In the genomic region with DNA sequence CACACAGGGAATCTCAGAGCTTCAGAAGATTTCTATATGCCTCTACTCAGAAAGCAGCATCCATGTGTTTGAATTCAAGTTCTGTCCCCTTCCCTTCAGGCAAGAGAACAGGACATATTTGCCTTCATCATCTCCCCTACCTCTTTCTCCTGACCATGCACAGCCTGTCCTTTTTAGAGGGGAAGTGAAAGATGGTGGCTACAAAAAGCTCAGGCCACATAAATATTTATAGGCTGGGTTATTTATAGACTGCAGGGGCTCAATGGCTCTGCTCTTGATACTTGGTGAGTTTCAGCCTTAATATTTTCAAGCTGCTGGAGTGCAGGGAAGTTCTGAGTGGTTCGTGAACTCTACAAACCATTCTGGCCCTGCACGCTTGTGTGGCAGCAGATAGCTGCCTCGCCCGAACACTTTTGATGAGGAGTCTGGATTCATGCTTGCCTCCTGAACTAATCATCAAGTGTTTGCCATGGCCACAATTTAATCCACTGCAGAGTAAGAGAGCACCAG, we compare ENCODE assay signal across 12 mouse cellular contexts.
"Had no signal": no experiment of that assay in that cellular context is flagged by ENCODE, and none has a peak within 500 bp of the region (broad histone marks: within the 10 kb centered on the region; RNA-seq: fewer than 3 reads in every experiment).

No protein-coding gene starts in this region.

- H3K4me1 ChIP-seq: neural tube, embryonic 15.5 days; stomach, embryonic 15.5 days had no signal

- H3K9ac ChIP-seq: limb, embryonic 13.5 days; liver, embryonic 14.5 days; neural tube, embryonic 15.5 days; stomach, embryonic 15.5 days had no signal

- H3K36me3 ChIP-seq: limb, embryonic 13.5 days; neural tube, embryonic 15.5 days; stomach, embryonic 15.5 days had no signal

- H3K27me3 ChIP-seq: limb, embryonic 13.5 days; neural tube, embryonic 15.5 days; stomach, embryonic 15.5 days had no signal

- DNase-seq: kidney, postnatal 14 days; left cerebral cortex, postnatal 4 days; lung, adult 18-20 months; midbrain, embryonic 14.5 days; right cerebral cortex, adult 18-20 months; thymus, adult 2 months; thymus, postnatal 25 days had no signal

- H3K4me2 ChIP-seq: limb, embryonic 13.5 days; neural tube, embryonic 15.5 days; stomach, embryonic 15.5 days had no signal

- H3K27ac ChIP-seq: limb, embryonic 13.5 days; liver, embryonic 14.5 days; neural tube, embryonic 15.5 days; stomach, embryonic 15.5 days had no signal

- H3K4me3 ChIP-seq: limb, embryonic 13.5 days; myocyte; neural tube, embryonic 15.5 days; stomach, embryonic 15.5 days had no signal

- H3K9me3 ChIP-seq: limb, embryonic 13.5 days; neural tube, embryonic 15.5 days; stomach, embryonic 15.5 days had no signal
